Mouse (Mus musculus) heart, embryonic 10.5 days (tissue): ENCODE measurements around the gene Pitpnm2. TPM values are rescaled to one million over a fixed set of nuclear protein-coding genes. Genes with fewer than 3 reads are reported as not detected.

Experiments used
- DNase-seq: peaks from one replicate; pipeline ENCODE4 v3.0.0-alpha.2; 2017; ENCODE audit warnings: low spot score
- H3K27ac ChIP-seq: fragments of 300-500 bp; sonication (generic); 2 replicates; pipeline ENCODE4 v1.5.1; 2016; ENCODE audit warnings: mild to moderate bottlenecking
- H3K27me3 ChIP-seq: fragments of 300-500 bp; sonication (generic); 2 replicates; pipeline ENCODE4 v1.6.1; 2016; ENCODE audit warnings: mild to moderate bottlenecking; ENCODE audit not compliant: poor library complexity, insufficient read depth, severe bottlenecking
- H3K36me3 ChIP-seq: fragments of 300-500 bp; sonication (generic); 2 replicates; pipeline ENCODE4 v1.6.1; 2016; ENCODE audit warnings: mild to moderate bottlenecking, moderate library complexity
- H3K4me1 ChIP-seq: fragments of 300-500 bp; sonication (generic); 2 replicates; pipeline ENCODE4 v1.6.1; 2016; ENCODE audit warnings: mild to moderate bottlenecking
- H3K4me3 ChIP-seq: fragments of 300-500 bp; sonication (generic); 2 replicates; pipeline ENCODE4 v1.5.1; 2016; ENCODE audit warnings: mild to moderate bottlenecking, moderate library complexity
- H3K9me3 ChIP-seq: fragments of 300-500 bp; sonication (generic); 2 replicates; pipeline ENCODE4 v1.6.1; 2016; ENCODE audit warnings: mild to moderate bottlenecking, moderate library complexity
- WGBS: fragments of 180-500 bp; shearing (Covaris S2); methylation state at CpG from one replicate; pipeline ENCODE4 v1.1.7; 2016; 5-methylcytosine and 5-hydroxymethylcytosine counted together
- polyA plus RNA-seq: library from polyadenylated mRNA; unstranded; fragments of >200 nt; fragmentation: Nextera tagmentation; extraction: Ambion mirVana; gene quantifications from 2 replicates; pipeline ENCODE4 v1.2.1, GENCODE M21; 2016

Gene Pitpnm2
- polyA plus RNA-seq, 1 experiment from 2014 or later: 4.8 TPM

DNA sequence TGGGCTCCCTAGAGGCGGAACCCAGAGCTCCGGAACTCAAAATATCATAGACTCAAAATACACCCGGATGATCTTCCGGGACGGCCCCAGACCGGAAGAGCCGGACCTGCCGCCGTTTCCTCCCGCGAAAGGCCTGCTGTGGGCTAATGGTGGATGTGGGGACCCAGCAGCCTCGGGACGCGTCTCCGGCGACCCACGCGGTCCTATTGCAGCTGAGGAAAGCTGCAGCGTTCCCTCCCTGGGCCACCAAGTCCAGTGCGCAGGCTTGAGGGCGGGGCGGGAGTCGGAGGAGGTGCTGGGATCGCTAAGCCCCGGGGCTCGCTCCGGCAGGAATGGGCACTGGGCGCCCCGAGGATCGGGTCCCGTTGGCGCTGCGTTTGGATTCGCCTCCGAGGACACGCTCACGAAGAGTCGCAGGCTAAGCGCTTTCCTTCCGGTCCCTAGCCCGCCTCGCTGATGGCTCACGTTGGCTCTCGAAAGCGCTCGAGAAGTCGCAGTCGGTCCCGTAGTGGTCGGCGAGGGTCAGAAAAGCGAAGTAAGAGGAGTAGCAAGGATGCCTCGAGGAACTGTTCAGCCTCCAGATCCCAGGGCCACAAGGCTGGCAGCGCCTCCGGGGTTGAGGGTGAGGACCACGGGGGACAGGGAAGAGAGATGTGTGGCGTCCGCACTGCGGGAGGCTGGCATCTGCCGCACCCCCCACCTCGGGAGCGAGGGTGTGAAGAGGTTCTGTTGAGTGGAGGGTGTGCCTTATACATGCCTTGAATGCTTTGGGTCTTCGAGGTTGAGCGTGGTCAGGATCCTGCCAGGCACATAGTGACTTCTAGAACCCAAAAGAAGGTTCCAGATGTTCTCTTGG, 133.3 kb downstream of the Pitpnm2 start, which contains the start of gene Arl6ip4:
Gene Arl6ip4 (plus strand): TSS at position 100 of the 856 bp plus-strand sequence.
- Histone ChIP-seq H3K27ac (peak within 1 kb of the TSS; percentile 96), H3K4me1 (peaks cover 50% of the 10 kb centered on the region), H3K4me3 (peak within 1 kb of the TSS; percentile 86), H3K27me3 (no peaks in the 10 kb centered on the region), H3K36me3 (peaks cover 58% of the 10 kb centered on the region), H3K9me3 (no peaks in the 10 kb centered on the region)
- 1% methylated on average over 64 of the region's 64 CpGs for WGBS
- DNase-seq: peak; percentile 84

DNA sequence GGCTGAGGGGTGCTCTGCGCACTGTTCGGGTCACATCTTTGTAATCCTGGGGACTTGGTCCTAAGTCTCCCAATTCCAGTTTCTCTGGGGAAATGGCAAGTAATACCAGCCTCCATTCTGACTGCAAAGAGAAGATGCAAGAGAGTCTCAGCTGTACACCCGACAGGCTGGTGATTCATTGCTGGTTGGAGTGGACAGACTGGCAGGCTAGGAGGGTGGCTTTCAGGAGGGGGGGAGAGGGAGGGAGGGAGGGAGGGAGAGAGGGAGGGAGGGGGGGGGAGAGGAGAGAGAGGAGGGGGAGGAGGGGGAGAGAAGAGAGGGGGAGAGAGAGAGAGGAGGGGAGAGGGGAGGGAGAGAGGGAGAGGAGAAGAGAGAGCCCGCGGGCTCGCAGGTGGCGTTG, 134.0 kb downstream of the Pitpnm2 start:
- H3K36me3 ChIP-seq: peaks cover 51% of the 10 kb centered on the region
- WGBS: 19% methylated on average over 7 of the region's 7 CpGs
- H3K9me3 ChIP-seq: no peaks in the 10 kb centered on the region
- DNase-seq: no peak
- H3K27me3 ChIP-seq: no peaks in the 10 kb centered on the region
- peaks cover 52% of the 10 kb centered on the region for H3K4me1 ChIP-seq
- peak overlapping the region; percentile 96 for H3K27ac ChIP-seq
- peak overlapping the region; percentile 86 for H3K4me3 ChIP-seq

DNA sequence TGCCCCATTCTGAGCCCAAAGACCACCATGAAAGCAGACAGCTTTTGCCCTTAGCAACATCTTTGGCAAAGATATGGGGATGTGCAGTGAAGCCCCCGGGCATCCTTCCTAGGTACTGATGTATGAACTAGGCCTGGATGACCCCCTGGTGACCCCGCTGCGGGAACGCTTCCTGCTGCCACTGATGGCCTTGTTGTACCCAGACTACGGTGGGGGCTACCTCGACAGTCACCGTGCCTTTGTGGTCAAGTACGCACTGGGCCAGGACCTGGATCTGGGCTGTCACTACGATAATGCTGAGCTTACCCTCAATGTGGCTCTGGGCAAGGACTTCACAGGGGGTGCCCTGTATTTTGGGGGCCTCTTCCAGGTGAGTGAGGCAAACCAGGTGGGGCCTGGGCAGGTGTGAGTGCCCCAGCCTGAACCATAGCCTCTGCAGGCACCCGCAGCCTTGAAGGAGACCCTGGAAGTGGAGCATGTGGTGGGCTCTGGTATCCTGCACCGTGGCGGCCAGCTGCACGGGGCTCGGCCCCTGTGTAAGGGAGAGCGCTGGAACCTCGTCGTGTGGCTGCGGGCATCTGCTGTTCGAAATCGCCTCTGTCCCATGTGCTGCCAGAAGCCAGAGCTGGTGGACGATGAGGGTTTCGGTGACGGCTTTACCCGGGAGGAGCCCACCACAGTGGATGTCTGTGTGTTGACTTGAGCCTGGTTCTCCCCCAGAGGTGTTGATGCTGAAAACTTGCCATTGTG, 135.1 kb downstream of the Pitpnm2 start:
- WGBS: 90% methylated on average over 24 of the region's 24 CpGs
- Histone ChIP-seq H3K36me3 (peaks cover 40% of the 10 kb centered on the region), H3K27ac (no peak overlapping the region), H3K4me1 (peaks cover 52% of the 10 kb centered on the region), H3K27me3 (no peaks in the 10 kb centered on the region), H3K9me3 (no peaks in the 10 kb centered on the region), H3K4me3 (peak overlapping the region; percentile 12; the same call in 1 of the 2 replicates)
- no peak for DNase-seq

DNA sequence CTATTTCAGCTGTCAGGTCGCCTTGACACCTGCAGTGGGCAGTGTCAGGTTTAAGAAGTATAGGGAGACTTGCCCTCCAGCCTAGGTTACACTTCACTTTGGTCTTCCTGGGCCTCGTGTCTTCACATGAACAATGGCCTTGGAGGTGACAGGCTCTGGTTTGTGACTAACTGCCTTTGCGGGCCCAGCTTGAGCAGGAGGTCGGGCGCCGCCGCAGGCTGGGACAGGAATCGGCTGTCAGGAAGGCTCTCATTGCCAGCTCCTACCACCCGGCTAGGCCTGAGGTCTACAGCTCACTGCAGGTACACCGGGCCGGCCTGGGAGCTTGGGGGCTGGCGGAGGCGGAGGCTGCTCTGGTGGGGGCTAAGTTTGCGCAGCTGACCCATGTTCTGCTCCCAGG, 136.5 kb downstream of the Pitpnm2 start:
- H3K27me3 ChIP-seq: no peaks in the 10 kb centered on the region
- DNase-seq: peak; percentile 86
- H3K9me3 ChIP-seq: no peaks in the 10 kb centered on the region
- H3K27ac ChIP-seq: peak overlapping the region; percentile 97
- peak overlapping the region; percentile 94 for H3K4me3 ChIP-seq
- peaks cover 26% of the 10 kb centered on the region for H3K36me3 ChIP-seq
- 16% methylated on average over 14 of the region's 14 CpGs for WGBS
- peaks cover 49% of the 10 kb centered on the region for H3K4me1 ChIP-seq

DNA sequence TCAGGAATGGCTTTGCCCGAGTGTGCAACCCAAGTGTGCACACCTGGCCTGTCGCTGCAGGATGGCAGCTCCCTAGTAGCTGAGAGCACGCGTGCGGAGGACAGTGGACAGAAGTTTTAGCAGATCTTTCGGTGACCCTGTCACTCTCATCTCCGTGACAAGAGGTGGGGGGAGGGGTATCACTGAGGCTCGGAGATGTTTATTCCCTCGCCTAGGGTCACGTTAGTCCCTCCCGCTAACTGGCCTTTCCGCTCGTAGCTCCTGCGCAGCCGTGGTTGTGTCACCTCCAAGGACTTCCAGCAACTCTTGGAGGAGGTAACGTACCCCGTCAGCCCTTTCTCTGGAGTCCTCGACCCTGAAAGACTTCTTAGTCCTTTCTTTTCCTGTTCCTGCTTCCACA, 137.0 kb downstream of the Pitpnm2 start:
- H3K9me3 ChIP-seq: no peaks in the 10 kb centered on the region
- WGBS: under 1% methylated on average over 18 of the region's 18 CpGs
- DNase-seq: no peak

DNA sequence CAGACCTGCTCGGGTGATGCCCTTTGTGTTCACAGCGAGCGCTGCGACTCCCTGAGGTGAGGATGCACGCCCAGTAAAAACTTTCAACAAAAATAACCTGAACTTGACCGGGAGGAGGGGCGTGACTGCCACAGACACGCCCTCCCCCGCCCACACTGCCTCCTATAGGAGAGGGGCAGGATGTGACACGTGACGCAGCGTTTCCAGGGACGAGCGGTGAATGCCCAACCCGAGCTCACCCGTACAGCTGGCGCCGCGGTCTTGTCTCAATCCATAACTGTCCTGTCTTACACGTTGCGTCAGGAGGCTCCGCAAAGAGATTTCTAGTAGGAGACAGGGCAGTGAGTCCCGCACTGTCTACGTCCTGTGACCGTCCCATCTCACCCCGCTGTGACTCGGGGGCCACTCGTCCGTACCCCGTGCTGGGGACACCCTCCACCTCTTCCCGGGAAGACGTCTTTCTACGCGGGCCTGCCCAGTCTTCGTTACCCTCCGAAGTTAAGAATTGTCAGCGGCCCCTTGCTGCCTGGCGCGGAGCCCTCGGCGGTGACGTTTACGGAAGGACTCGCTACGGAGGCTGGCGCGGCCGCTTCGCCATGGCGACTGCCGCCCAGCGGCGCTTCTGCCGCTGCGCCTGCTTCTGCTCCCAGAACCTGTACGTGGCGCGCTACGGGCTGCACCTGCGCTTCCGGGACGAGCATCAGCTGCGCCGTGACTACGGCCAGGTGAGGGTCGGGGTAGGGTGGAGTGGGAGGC, 137.6 kb downstream of the Pitpnm2 start, which contains the start of gene Ogfod2:
Gene Ogfod2 (plus strand): TSS at position 556 of the 756 bp plus-strand sequence.
- peaks cover 15% of the 10 kb centered on the region for H3K36me3 ChIP-seq
- peak within 1 kb of the TSS; percentile 94 for H3K4me3 ChIP-seq
- no peaks in the 10 kb centered on the region for H3K27me3 ChIP-seq
- H3K9me3 ChIP-seq: no peaks in the 10 kb centered on the region
- peaks cover 41% of the 10 kb centered on the region for H3K4me1 ChIP-seq
- WGBS: 1% methylated on average over 66 of the region's 66 CpGs
- peak within 1 kb of the TSS; percentile 97 for H3K27ac ChIP-seq
- peak; percentile 99 for DNase-seq

More for the DNA sequence above, 137.0 kb downstream of the Pitpnm2 start:
- Histone ChIP-seq H3K27ac (peak overlapping the region; percentile 97), H3K27me3 (no peaks in the 10 kb centered on the region), H3K4me3 (peak overlapping the region; percentile 94), H3K36me3 (peaks cover 21% of the 10 kb centered on the region), H3K4me1 (peaks cover 47% of the 10 kb centered on the region)

DNA sequence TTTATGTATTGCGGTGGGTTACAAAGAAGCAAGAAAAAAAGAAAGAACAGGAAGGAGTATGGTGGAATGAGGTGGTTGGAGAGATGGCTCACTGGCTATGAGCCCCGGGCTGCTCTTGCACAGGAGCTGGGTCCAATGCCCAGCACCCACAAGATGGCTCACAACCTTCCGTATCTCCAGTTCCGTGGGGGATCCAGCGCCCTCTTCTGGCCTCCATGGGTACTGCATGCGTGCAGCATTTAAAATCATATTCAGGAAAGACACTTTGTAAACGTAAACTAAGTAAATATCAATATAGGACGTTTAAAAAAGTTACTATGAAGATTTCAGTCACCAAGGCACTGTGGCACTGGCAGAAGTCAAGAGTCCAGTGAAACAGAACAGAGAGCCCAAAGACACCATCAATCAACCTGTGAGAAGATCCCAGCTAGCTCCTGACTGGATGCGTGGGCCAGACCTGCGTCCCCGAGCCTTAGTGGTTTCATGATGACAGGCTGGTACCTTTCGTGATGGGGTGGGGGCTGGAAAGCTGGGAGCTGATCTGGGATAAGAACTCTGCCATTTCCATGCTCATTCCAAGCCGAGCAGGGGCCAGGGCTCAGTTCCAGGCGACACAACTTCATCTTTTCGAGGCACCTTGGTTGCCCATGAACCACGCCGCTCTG, 138.4 kb downstream of the Pitpnm2 start:
- H3K27me3 ChIP-seq: no peaks in the 10 kb centered on the region
- no peaks in the 10 kb centered on the region for H3K9me3 ChIP-seq
- peaks cover 14% of the 10 kb centered on the region for H3K36me3 ChIP-seq
- H3K4me1 ChIP-seq: peaks cover 35% of the 10 kb centered on the region
- no peak for DNase-seq
- peak overlapping the region; percentile 97 for H3K27ac ChIP-seq
- WGBS: 33% methylated on average over 17 of the region's 17 CpGs
- peak overlapping the region; percentile 94 for H3K4me3 ChIP-seq

DNA sequence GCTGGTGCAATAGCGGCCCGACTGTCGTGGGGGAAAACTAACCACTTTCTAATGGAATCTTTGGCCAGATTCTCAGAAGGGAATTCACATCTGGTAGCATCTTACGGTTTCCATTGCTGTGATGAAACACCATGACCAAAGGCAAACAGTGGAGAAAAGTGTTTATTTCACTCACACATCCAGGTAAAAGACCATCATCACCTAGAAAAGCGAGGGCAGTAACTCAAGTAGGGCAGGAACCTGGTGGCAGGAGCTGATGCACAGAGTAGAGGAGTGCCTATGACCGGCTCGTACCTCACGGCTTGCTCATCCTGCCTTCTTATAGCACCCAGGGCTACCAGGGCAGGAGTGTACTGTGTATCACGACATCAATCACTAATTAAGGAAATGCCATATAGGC, 146.0 kb downstream of the Pitpnm2 start:
- Histone ChIP-seq H3K4me1 (no peaks in the 10 kb centered on the region), H3K36me3 (0 out of 2 replicates have a peak, but pooled peaks cover 4% of the 10 kb centered on the region), H3K9me3 (0 out of 2 replicates have a peak, but pooled peaks cover 2% of the 10 kb centered on the region), H3K27ac (no peak overlapping the region), H3K27me3 (no peaks in the 10 kb centered on the region), H3K4me3 (no peak overlapping the region)
- 88% methylated on average over 9 of the region's 9 CpGs for WGBS
- no peak for DNase-seq

DNA sequence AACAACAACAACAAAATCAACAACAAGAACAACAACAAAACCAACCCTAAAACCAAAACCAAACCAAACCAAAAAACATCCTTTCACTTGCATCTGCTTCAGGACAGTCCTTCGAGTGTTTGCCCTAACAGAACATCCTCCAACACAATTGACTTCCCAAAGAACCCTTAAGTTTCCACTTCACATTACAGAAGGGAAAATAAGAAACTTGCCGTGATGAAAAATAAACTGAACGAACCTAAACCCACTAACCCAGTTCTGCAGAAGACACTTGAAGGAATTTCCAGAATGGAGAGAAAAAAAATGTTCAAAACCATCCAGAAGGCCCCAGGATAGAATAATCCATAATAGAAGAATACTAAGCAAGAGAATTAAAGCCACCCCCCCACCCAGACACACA, 146.5 kb downstream of the Pitpnm2 start:
- H3K27ac ChIP-seq: no peak overlapping the region
- DNase-seq: no peak
- no peak overlapping the region for H3K4me3 ChIP-seq
- no peaks in the 10 kb centered on the region for H3K4me1 ChIP-seq
- H3K36me3 ChIP-seq: 0 out of 2 replicates have a peak, but pooled peaks cover 4% of the 10 kb centered on the region
- 0 out of 2 replicates have a peak, but pooled peaks cover 2% of the 10 kb centered on the region for H3K9me3 ChIP-seq
- WGBS: 79% methylated on average over 3 of the region's 3 CpGs
- no peaks in the 10 kb centered on the region for H3K27me3 ChIP-seq

DNA sequence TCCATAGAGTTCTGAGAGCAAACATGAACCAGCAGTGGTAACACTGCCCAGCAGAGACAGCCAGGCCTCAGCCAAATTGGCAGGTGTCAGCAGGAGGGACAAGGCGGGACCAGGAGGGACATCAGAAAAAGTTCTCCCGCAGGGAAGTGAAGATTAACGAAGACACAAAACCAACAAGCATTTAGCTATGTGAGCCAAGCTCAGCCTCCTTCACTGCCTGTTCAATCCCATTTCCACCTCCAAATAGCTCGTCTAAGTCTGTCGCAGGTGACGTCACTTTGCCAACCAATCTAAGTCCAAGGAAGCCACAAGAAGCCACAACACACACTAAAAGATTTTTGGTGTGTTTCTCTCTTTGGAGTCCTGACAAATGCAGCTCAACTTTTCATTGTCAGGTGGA, 147.2 kb downstream of the Pitpnm2 start:
- H3K4me1 ChIP-seq: no peaks in the 10 kb centered on the region
- 80% methylated on average over 6 of the region's 6 CpGs for WGBS
- H3K9me3 ChIP-seq: 0 out of 2 replicates have a peak, but pooled peaks cover 2% of the 10 kb centered on the region
- no peak overlapping the region for H3K4me3 ChIP-seq
- H3K36me3 ChIP-seq: 0 out of 2 replicates have a peak, but pooled peaks cover 4% of the 10 kb centered on the region
- H3K27me3 ChIP-seq: no peaks in the 10 kb centered on the region
- DNase-seq: no peak
- no peak overlapping the region for H3K27ac ChIP-seq

DNA sequence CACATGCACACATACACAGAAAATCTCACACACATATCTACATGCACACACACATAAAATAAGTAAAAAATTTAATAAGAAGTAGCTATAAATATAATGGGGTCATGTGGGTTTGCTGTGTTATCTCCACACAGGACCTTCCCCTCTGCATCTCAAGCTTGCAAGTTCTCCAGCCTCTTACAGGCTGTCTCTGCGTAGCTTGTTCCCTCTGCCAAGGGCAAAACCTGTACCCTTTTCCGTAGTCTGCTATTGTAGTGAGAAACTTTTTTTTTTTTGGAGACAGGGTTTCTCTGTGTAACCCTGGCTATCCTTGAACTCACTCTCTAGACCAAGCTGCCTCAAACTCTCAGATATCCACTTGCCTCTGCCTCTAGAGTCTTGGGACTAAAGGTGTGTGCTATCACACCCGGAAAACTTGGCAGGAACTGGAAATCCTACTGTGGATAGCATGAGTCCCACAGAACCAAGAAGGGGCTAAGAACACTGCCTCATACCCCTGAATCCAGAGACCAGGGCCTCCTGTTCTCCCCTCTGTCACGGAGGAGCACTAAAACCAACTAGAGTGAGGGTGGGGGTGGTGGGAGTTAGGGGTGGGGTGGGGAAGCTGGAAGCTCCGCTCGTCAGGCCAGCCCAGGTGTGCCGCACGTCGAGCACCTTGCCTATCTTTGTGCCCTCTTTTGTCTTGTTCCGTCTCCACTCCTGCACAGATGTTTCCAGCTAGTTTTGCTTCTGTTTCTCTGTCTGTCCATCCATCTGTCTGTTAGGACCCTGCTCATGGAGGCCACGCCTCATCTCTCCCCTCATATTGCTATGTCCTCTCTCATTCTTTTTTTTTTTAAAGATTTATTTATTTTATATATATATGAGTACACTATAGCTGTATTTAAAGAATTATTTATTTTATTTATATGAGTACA, 149.2 kb downstream of the Pitpnm2 start:
- 0 out of 2 replicates have a peak, but pooled peaks cover 2% of the 10 kb centered on the region for H3K9me3 ChIP-seq
- DNase-seq: no peak
- H3K36me3 ChIP-seq: 0 out of 2 replicates have a peak, but pooled peaks cover 4% of the 10 kb centered on the region
- no peak overlapping the region for H3K4me3 ChIP-seq
- no peaks in the 10 kb centered on the region for H3K27me3 ChIP-seq
- H3K4me1 ChIP-seq: peaks cover 6% of the 10 kb centered on the region
- H3K27ac ChIP-seq: no peak overlapping the region
- 81% methylated on average over 11 of the region's 11 CpGs for WGBS
